Mouse (Mus musculus): Measurements from ENCODE around the gene Bst2.

The Bst2 gene

GRCm38 (mm10) chr8:71485142-71486135 is 51.8 kb downstream of the Bst2 start, which contains the start of gene Ano8:
Ano8 (minus strand) TSS chr8:71485963.
- no peak for DNase-seq (ENCODE audit: low spot score)

DNA sequence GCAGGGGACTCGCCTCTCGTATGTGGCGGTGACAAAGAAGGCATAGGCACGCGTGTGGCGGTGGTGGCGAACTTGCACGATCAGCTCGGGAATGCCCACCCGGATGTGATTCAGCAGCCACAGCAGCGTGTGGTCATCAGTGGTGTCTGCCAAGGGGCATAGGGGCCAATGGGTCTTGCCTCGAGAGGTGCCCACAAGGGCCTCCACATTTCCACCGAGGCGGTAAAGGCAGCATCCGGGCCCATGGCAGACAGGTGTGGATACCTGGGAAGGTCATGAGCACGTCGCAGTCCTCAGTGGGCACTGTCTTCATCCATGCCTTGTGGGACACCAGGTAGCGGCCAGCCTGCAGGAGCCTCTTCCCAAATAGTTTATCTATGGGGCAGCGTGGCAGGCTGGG is 52.5 kb downstream of the Bst2 start:
- DNase-seq (ENCODE audit: low spot score), result no peak

Data from urinary bladder, postnatal 10 days (tissue).